Mouse (Mus musculus) CD4-positive, CD25-positive, alpha-beta regulatory T cell, adult 9 weeks (primary cell): ENCODE measurements around the gene Ms4a4d. TPM values are rescaled to one million over a fixed set of nuclear protein-coding genes. Genes with fewer than 3 reads are reported as not detected.

ENCODE experiments used
- polyA plus RNA-seq: library from polyadenylated mRNA; unstranded; fragments of 100-300 nt; shearing (Covaris generic); gene quantifications from one replicate; pipeline ENCODE4 v1.2.1, GENCODE M21; 2017

The Ms4a4d gene
- 3.6 TPM for polyA plus RNA-seq

GRCm38 (mm10) chr19:11536593-11536992, at the start of gene Ms4a4d:
Gene Ms4a4d (plus strand): TSS chr19:11536801.

DNA sequence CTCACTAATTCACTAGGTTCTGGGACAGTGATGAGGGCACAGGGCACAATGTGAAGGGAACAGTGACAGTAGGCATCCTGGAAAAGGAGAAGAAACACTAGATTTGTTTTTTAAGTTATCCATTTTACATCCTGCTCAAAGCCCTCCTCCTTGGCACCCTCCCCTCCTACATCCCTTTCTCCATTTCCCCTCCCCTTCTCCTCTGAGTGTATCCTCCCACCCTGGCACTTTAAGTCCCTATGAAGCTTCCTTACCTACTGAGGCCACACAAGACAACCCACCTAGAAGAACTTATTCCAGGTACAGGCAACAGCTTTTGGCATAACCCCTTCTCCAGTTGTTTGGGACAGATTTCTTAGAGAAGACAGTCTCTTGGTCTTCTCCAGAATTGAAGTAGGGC, 20.4 kb upstream of the Ms4a4d start, which contains the start of gene Ms4a6b:
Gene Ms4a6b, plus strand, starts transcription at position 267 of the 400 bp plus-strand sequence.

GRCm38 (mm10) chr19:11604603-11605002, 68.0 kb downstream of the Ms4a4d start, which contains the start of gene Ms4a6d:
Gene Ms4a6d (minus strand): TSS chr19:11604849.

Other genes with a start within 250 kb of the Ms4a4d start
- not detected for gene Ms4a14, start 222.3 kb upstream of the Ms4a4d start, polyA plus RNA-seq
- 0.21 TPM for gene Ms4a7, start 200.7 kb upstream of the Ms4a4d start, polyA plus RNA-seq
- 2.8 TPM for gene Ms4a4a, start 161.3 kb upstream of the Ms4a4d start, polyA plus RNA-seq
- 100 TPM for gene Ms4a4c, start 132.0 kb upstream of the Ms4a4d start, polyA plus RNA-seq
- 3,877 TPM for gene Ms4a4b, start 93.2 kb upstream of the Ms4a4d start, polyA plus RNA-seq
- gene Ms4a6c, start 67.4 kb upstream of the Ms4a4d start, polyA plus RNA-seq: 18.1 TPM
- gene Gm8369, start 50.9 kb upstream of the Ms4a4d start, polyA plus RNA-seq: 394 TPM
- 1,105 TPM for gene Ms4a6b, start 20.3 kb upstream of the Ms4a4d start, polyA plus RNA-seq
- gene Ms4a6d, start 68.0 kb downstream of the Ms4a4d start, polyA plus RNA-seq: 11.4 TPM
- gene Ms4a2, start 86.9 kb downstream of the Ms4a4d start, polyA plus RNA-seq: 0.11 TPM
- gene Ms4a3, start 104.0 kb downstream of the Ms4a4d start, polyA plus RNA-seq: not detected
- gene Oosp2, start 123.8 kb downstream of the Ms4a4d start, polyA plus RNA-seq: not detected
- 0.53 TPM for gene Oosp1, start 154.3 kb downstream of the Ms4a4d start, polyA plus RNA-seq
- gene Oosp3, start 160.3 kb downstream of the Ms4a4d start, polyA plus RNA-seq: not detected
- gene Gif, start 210.8 kb downstream of the Ms4a4d start, polyA plus RNA-seq: not detected
- 50.3 TPM for gene Mrpl16, start 233.6 kb downstream of the Ms4a4d start, polyA plus RNA-seq